Mouse (Mus musculus) embryonic stem cell, embryonic (primary cell): ENCODE results near the gene Vmn1r188.
"Not testable (repeated sequence)": the region's sequence is repeated elsewhere in the genome, so short reads cannot be mapped to it uniquely, and the experiment has no call there.

ENCODE experiments used
- CTCF ChIA-PET, 4 experiments: fragments of 300-600 bp in 2 of 4; fragments of 350-600 bp in 2 of 4; sonication (Branson Sonifier 250); formaldehyde crosslinking; loops; one replicate each; lab custom pipeline; 2022; ENCODE audit warnings: inconsistent platforms in 2 of 4; lab: Charles Lee
- POLR2A ChIA-PET, 4 experiments: fragments of 300-600 bp in 2 of 4; fragments of 350-600 bp in 2 of 4; sonication (Branson Sonifier 250); formaldehyde crosslinking; loops; one replicate each; lab custom pipeline; 2022; ENCODE audit warnings: antibody characterized with exemption in 4 of 4, inconsistent platforms in 1 of 4; lab: Charles Lee

Vmn1r188 gene

DNA sequence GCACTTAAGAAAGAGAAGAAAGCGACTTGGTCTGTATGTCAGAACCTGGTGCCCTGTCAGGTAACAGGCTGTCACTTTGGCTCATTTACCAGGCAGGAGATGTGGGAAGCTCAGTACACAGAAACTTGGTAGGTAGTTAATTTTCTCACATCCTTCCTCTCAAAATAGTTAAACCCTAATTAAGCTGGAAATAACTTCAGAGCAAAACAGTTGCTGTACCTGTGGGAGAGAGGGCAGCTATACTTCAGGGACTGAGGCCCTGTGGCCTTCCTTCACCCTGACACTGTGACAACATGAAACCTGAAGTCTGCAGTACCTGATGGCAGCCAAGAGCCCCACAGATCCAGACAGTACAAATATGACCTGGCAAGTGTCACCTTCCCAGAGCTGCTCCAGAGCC is at the start of gene Vmn1r188:
TSS of gene Vmn1r188 (plus strand) at position 301 of the 400 bp plus-strand sequence.
- POLR2A ChIA-PET, CTCF ChIA-PET: not testable (repeated sequence)

DNA sequence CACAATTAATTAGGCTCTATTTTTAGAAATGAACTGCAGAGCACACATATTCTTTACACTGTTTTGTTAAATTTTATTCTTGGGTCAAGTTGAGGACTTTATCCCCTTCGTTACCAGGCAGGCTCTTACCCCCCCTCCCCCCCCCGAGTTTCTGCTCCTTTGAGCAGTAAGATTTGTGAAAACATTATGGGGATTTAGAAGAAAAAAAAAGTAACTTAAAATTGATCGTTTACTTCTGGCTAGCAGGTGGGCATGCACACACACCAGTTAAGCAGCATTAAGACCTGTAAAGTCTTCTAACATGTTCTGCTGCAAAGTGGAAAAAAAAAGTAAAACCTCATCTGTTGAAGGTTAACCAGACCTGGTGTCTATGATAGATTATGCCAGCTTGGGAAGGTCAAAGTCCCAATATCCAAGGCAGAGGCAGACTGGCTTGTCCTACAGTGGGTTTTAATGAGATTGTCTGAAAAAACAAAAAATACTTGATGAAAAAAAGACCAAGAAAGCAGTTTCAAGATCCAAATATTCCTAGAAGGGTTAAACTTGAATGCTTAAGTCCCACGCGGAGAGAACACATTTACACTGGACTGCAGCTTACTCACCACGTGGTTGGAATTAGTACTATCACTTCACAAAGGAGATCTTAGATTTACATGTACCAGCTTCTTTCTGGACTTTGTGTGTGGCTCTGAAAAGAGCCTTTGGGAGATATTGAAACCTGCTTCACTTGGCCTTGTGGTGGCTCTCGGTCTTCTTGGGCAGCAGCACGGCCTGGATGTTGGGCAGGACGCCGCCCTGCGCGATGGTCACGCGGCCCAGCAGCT is 49.6 kb upstream of the Vmn1r188 start:
- ChIA-PET CTCF (interaction anchor here in 2 of 4 experiments (0.7 to 2.5 kb wide), 2 partner anchors 9 to 108 kb away, joined by 3 to 9 read pairs; partner anchors contain the start of genes Hist1h2ag (in 1 of the 2) and Hist1h2bj (in 1 of the 2)), POLR2A (interaction anchor here (0.5 to 10.4 kb wide), 144 partner anchors 8 to 1799 kb away, joined by 3 to 225 read pairs (median 6); partner anchors contain the start of genes Hist1h1a (in 3 of the 4), Hist1h1b (in 3 of the 4), Hist1h2ag (in 3 of the 4) and Hist1h2an (in 3 of the 4))

DNA sequence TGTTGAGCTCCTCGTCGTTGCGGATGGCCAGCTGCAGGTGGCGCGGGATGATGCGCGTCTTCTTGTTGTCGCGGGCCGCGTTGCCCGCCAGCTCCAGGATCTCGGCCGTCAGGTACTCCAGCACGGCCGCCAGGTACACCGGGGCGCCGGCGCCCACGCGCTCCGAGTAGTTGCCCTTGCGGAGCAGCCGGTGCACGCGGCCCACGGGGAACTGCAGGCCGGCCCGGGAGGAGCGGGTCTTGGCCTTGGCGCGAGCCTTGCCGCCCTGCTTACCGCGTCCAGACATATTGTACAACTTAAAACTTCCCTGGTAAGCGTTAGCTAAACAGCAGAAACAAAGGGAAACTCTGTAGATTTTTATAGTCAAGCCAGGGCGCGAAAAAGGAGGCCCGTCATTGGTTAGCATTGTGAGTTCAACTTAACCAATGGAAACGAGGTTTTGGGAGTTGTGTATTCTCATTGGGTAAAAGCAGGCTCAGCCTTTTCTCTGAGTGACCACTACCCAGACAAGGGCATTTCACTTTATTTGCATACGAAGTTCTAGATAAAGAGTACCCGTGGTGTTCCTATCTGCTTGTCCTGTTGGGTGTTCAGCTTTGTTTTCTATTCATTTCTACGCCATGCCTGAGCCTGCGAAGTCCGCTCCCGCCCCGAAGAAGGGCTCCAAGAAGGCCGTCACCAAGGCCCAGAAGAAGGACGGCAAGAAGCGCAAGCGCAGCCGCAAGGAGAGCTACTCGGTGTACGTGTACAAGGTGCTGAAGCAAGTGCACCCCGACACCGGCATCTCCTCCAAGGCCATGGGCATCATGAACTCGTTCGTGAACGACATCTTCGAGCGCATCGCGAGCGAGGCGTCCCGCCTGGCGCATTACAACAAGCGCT is 48.7 kb upstream of the Vmn1r188 start, which contains the start of the genes Hist1h2ah and Hist1h2bk:
TSS of gene Hist1h2ah (minus strand) at position 302 of the 882 bp plus-strand sequence.
TSS of gene Hist1h2bk (plus strand) at position 604 of the 882 bp plus-strand sequence.
- ChIA-PET CTCF (interaction anchor here in 2 of 4 experiments (0.7 to 2.5 kb wide), 4 partner anchors 8 to 1366 kb away, joined by 3 to 9 read pairs (median 6); partner anchors contain the start of genes Hist1h2ag (in 1 of the 2), Hist1h2bj (in 1 of the 2) and Hist1h2bl (in 1 of the 2)), POLR2A (interaction anchor here (0.6 to 10.4 kb wide), 176 partner anchors 8 to 1798 kb away, joined by 3 to 225 read pairs (median 5); partner anchors contain the start of genes Hist1h1a (in 3 of the 4), Hist1h1b (in 3 of the 4), Hist1h2ag (in 3 of the 4) and Hist1h2an (in 3 of the 4))

DNA sequence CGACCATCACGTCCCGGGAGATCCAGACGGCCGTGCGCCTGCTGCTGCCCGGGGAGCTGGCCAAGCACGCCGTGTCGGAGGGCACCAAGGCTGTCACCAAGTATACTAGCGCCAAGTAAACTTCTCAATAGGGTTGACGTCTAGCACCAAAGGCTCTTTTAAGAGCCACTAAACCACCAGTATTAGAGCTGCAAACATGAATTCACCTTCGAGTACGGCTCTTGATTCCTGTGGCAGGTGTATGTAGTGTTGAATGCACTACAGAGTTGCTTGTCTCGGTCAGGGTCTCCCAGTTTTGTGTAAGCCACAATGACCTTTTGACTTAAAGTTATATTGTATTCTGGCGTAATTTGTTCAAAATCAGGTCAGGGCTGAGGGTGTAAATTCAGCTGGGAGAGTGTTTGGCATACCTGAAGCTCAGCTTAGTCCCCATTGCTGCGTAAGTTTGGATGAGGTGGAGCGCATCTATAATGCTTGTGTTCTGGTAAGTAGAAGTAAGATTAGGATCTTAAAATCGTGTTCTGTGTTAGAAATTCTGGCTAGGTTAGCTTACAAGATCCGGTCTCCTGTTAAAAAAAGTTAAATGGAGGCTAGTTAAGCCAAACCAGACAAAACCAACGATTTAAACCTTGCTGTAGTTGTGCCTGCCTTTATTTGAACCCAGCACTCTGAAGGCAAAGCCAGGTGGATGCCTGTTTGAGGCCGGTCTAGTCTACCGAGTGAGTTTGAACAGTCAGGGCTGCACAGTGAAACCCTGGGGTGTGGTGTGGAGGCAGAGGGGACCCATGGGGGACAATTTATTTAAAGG is 47.9 kb upstream of the Vmn1r188 start:
- CTCF ChIA-PET, result interaction anchor here in 1 of 4 experiments (1.2 to 2.5 kb wide), 3 partner anchors 7 to 1365 kb away, joined by 3 to 9 read pairs (median 8); partner anchors contain the start of genes Hist1h2ag, Hist1h2bj and Hist1h2bl
- POLR2A ChIA-PET, result interaction anchor here (0.6 to 10.4 kb wide), 127 partner anchors 7 to 1727 kb away, joined by 3 to 225 read pairs (median 6); partner anchors contain the start of genes Hist1h1b (in 3 of the 4), Hist1h2ag (in 3 of the 4), Hist1h2an (in 3 of the 4) and Hist1h2bj (in 3 of the 4)

DNA sequence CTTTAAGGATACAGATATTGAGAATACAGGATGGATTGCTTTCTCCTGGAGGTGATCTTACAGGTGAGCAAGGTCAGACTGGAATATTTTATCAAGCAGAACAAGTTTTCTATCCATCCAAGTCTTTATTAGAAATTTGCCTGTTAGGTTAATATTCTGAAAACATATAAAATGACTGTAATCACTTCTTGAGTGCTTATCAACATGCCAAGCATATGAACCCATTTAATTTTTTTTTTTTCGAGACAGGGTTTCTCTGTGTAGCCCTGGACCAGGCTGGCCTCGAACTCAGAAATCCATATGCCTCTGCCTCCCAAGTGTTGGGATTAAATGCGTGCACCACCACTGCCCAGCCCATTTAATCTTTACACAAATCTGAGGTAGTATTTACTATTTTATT is 47.3 kb upstream of the Vmn1r188 start:
- ChIA-PET POLR2A (interaction anchor here (0.8 to 10.4 kb wide), 44 partner anchors 6 to 1714 kb away, joined by 3 to 225 read pairs (median 12); partner anchors contain the start of genes Hist1h1b (in 3 of the 4), Hist1h2ag (in 2 of the 4), Hist1h2an (in 2 of the 4) and Hist1h2bj (in 2 of the 4)), CTCF (interaction anchor here in 1 of 4 experiments (1.6 kb wide), 1 partner anchor 1365 kb away, joined by 8 read pairs; no protein-coding TSS in a partner anchor)

DNA sequence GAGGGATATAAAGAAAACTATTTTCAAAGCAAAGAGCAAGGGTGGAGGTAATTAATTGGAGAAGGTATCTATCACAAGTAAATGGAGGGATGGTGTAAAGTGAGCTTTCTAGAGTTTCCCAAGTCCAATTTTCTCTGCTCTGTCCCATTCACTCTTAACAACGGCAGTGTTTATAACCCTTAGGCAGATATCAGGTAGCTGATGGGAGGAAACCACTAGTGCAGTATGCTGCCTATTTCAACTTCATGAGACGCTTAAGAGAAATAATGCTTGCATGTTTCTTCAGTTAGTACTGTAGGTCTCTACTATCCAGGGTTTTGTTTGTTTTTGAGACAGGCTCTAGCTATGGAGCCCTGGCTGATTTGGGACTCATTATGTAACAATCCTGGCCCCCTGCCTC is 46.8 kb upstream of the Vmn1r188 start:
- ChIA-PET CTCF (no interaction called here), POLR2A (interaction anchor here in 3 of 4 experiments (0.7 to 10.4 kb wide), 26 partner anchors 6 to 1544 kb away, joined by 3 to 225 read pairs (median 12); partner anchors contain the start of genes Hist1h2ag (in 2 of the 3), Hist1h2an (in 2 of the 3), Hist1h2bj (in 2 of the 3) and Hist1h2bp (in 2 of the 3))

DNA sequence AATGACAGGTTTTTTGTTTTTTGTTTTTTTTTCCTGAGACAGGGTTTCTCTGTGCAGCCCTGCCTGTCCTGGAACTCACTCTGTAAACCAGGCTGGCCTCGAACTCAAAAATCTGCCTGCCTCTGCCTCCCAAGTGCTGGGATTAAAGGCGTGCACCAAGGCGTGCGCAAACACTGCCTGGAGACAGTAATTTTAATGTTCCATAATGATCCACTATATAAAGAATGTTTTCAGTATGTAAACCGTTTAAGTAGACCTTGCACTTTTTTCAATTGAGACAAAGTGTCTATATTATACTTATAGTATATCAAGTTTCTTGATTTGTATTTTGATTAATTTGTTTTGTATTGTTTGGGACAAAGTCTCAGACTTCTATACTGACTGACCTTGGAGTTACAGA is 44.9 kb upstream of the Vmn1r188 start:
- ChIA-PET POLR2A (interaction anchor here in 3 of 4 experiments (0.7 to 10.5 kb wide), 19 partner anchors 6 to 1644 kb away, joined by 3 to 225 read pairs (median 4); partner anchors contain the start of genes Hist1h2ah (in 2 of the 3), Hist1h2ai (in 2 of the 3), Hist1h2bk (in 2 of the 3) and Hist1h2bl (in 2 of the 3)), CTCF (no interaction called here)

DNA sequence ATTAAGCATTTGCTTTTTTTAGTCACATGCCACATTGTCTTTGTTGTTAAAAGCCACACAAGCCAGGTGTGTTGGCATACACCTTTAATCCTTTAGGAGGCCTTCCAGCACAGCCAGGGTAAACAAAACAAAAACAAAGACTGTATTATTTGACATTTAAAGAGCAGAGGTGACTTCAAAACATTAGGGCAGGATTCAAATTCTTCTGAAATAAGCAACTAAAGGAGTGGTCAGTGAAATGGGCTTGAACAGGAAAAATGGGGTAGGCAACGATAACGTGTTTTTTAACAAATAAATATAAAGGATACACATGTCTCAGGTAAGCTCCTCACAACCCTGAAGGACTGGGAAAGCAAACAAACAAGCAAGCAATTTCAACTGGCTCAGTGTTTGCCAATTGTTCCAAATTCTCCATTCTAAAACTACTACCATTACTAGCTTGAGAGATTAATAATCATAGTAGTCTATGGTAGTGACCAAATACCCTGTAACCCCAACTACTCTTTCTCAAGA is 44.2 kb upstream of the Vmn1r188 start:
- CTCF ChIA-PET, result interaction anchor here in 1 of 4 experiments (1.6 kb wide), 1 partner anchor 11 kb away, joined by 4 read pairs; no protein-coding TSS in a partner anchor
- POLR2A ChIA-PET, result interaction anchor here in 3 of 4 experiments (0.6 to 10.5 kb wide), 65 partner anchors 7 to 1723 kb away, joined by 3 to 225 read pairs (median 4); partner anchors contain the start of genes Hist1h2bl (in 3 of the 3), Hist1h3h (in 3 of the 3), Hist1h2ae (in 2 of the 3) and Hist1h2af (in 2 of the 3)

DNA sequence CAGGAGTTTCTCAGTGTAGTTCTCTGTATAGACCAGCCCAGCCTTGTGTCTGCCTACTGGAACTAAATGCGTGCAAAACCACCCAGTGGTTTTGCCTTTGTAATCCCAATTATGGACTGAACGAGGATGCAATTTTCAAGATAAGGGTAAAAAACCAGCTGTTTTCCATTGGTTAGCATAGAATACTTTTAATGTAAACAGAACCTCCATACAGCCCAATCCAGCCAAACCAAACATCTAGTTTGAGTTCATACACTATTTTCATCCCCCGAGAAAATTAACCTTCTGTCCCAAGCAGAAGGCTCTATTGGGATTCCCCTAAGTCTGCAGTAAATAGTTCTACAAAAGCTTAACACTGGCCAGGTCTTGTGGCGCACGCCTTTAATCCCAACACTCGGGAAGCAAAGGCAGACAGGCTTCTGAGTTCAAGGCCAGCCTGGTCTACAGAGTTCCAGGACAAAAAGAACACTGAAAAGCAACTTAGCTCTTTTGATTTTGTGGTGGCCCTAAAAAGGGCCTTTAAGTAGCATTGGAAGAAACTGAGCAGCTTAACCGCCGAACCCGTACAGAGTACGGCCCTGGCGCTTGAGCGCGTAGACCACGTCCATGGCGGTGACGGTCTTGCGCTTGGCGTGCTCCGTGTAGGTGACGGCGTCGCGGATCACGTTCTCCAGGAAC is 43.6 kb upstream of the Vmn1r188 start:
- CTCF ChIA-PET, result interaction anchor here in 1 of 4 experiments (1.6 kb wide), 1 partner anchor 10 kb away, joined by 4 read pairs; no protein-coding TSS in a partner anchor
- POLR2A ChIA-PET, result interaction anchor here in 3 of 4 experiments (0.6 to 10.5 kb wide), 72 partner anchors 8 to 1722 kb away, joined by 3 to 225 read pairs (median 4); partner anchors contain the start of genes Hist1h2bl (in 3 of the 3), Hist1h3h (in 3 of the 3), Hist1h1b (in 2 of the 3) and Hist1h2ae (in 2 of the 3)

DNA sequence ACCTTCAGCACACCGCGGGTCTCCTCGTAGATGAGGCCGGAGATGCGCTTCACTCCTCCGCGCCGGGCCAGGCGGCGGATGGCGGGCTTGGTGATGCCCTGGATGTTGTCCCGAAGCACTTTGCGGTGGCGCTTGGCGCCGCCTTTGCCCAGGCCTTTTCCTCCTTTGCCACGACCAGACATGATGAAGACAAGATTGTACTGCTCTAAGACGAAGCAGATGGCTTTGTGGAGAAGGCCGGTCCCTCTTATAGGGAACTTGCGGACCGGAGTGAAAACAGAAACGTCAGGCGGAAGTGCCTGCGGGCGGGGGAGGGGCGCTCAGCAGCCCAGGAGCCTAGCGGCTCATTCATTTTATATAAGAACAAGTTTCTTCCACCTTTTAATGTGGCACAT is 43.1 kb upstream of the Vmn1r188 start, which contains the start of gene Hist1h4i:
TSS of gene Hist1h4i (minus strand) at position 221 of the 395 bp plus-strand sequence.
- CTCF ChIA-PET, result interaction anchor here in 1 of 4 experiments (1.6 kb wide), 1 partner anchor 10 kb away, joined by 4 read pairs; no protein-coding TSS in a partner anchor

DNA sequence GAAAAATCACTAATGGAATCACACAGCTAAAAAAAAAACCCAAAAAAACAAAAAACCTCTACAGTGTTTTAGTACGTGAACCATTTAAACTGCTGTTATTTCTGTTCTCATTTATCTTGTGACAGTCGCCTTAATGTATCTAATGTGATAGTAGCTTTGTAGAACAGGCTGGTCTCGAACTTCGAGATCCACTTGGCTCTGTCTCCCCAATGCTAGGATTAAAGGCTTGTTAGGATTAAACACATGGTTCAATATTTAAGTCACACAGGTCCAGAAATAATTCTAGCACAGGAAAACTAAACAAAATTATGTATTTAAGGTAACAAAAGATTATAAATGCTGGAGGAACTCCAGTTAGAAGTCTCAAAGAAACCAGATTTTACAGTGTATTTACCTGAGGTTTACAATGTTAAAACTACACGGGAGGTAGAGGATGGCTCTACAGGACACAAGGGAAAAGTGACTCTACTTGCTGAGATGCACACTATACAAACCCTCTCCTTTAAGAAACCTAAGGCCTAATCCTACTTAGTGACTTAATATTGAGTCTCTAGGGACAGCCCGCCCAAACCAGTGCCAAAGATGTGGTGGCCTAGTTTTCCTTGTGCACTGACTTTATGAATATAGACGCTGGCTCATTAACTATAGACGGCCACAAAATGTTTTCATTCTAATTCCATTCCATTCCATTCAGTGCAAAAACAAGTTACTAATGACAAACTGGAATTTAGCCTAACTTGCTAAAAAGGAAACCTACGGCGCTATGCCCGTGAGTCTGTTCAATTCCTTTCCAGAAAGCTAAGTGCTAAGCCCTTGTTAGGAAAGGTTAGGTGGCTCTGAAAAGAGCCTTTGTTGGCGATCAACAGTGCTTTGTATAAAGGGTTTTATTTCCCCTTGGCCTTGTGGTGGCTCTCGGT is 42.3 kb upstream of the Vmn1r188 start:
- ChIA-PET POLR2A (interaction anchor here (0.6 to 10.5 kb wide), 141 partner anchors 8 to 1721 kb away, joined by 3 to 225 read pairs (median 7); partner anchors contain the start of genes Hist1h2ac (in 3 of the 4), Hist1h2ae (in 3 of the 4), Hist1h2af (in 3 of the 4) and Hist1h2ah (in 3 of the 4)), CTCF (interaction anchor here (0.5 to 3.2 kb wide), 7 partner anchors 9 to 1522 kb away, joined by 3 to 30 read pairs (median 4); no protein-coding TSS in a partner anchor)

More for the DNA sequence above, 43.1 kb upstream of the Vmn1r188 start, which contains the start of gene Hist1h4i:
- POLR2A ChIA-PET, result interaction anchor here in 3 of 4 experiments (0.6 to 10.5 kb wide), 50 partner anchors 8 to 1722 kb away, joined by 3 to 225 read pairs (median 7); partner anchors contain the start of genes Hist1h3h (in 3 of the 3), Hist1h2ac (in 2 of the 3), Hist1h2af (in 2 of the 3) and Hist1h2ah (in 2 of the 3)

DNA sequence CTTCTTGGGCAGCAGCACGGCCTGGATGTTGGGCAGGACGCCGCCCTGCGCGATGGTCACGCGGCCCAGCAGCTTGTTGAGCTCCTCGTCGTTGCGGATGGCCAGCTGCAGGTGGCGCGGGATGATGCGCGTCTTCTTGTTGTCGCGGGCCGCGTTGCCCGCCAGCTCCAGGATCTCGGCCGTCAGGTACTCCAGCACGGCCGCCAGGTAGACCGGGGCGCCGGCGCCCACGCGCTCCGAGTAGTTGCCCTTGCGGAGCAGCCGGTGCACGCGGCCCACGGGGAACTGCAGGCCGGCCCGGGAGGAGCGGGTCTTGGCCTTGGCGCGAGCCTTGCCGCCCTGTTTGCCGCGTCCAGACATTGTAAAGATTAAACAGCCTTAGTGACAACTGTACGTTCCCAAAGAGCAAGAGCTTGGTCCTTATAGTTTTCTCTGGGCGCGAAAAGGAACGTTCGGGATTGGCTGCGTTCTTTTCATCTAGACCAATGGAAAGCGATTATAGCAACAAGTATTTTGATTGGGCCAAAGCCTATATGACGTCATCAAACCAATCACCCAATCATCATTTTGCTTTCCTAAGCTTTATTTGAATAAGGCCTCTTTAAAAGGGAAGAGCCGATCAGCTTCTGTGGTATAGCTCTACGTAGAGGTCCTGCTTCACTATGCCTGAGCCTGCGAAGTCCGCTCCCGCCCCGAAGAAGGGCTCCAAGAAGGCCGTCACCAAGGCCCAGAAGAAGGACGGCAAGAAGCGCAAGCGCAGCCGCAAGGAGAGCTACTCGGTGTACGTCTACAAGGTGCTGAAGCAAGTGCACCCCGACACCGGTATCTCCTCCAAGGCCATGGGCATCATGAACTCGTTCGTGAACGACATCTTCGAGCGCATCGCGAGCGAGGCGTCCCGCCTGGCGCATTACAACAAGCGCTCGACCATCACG is 41.4 kb upstream of the Vmn1r188 start, which contains the start of the genes Hist1h2ag and Hist1h2bj:
TSS of gene Hist1h2ag (minus strand) at position 377 of the 935 bp plus-strand sequence.
TSS of gene Hist1h2bj (plus strand) at position 647 of the 935 bp plus-strand sequence.
- POLR2A ChIA-PET, result interaction anchor here (0.6 to 10.5 kb wide), 195 partner anchors 8 to 1726 kb away, joined by 3 to 225 read pairs (median 5); partner anchors contain the start of genes Hist1h2an (in 4 of the 4), Hist1h2bp (in 4 of the 4), Hist1h1a (in 3 of the 4) and Hist1h2ac (in 3 of the 4)
- CTCF ChIA-PET, result interaction anchor here (0.8 to 3.2 kb wide), 9 partner anchors 8 to 1370 kb away, joined by 3 to 30 read pairs (median 3); partner anchors contain the start of genes Hist1h2ah (in 1 of the 4), Hist1h2an (in 1 of the 4), Hist1h2bk (in 1 of the 4) and Hist1h2bp (in 1 of the 4)
